8 mouse cellular contexts compared by ENCODE assay signal in the genomic region with DNA sequence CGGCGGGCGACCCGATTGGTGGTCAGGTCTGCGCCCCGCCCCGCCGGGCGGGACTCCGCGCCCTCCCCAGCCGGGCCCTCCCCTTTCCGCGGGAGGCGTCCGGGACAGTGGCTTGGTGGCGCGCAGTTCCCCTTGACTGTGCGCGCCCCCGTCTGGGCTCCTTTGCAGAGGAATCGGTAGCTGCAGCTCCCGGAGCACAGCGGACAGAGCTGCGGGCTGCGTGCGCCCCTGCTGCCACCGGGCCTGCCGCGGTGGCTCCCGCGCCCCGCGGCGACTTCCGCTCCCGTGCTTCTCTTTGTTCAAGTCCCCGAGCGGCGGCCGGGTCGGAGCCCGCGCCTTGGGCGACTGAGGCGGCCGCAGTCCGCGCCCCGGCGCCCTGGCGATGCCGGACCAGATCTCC.
DNase-seq lines count a peak whose midpoint lies in the region; ATAC-seq and TF ChIP-seq lines count a peak whose summit lies in the region.
"Not testable (repeated sequence)": the region's sequence is repeated elsewhere in the genome, so short reads cannot be mapped to it uniquely, and the experiment has no call there.

No protein-coding gene starts in this region.

- not testable (repeated sequence) for H3K36me3 ChIP-seq in intestine, embryonic 16.5 days (ENCODE audit: control insufficient read depth, insufficient read depth, low read length); lung, embryonic 16.5 days (ENCODE audit: control insufficient read depth, insufficient read depth, low read length)

- 2% methylated on average over 32 of the region's 53 CpGs for WGBS in intestine, embryonic 16.5 days
- 2% methylated on average over 25 of the region's 53 CpGs for WGBS in lung, embryonic 16.5 days

- peak overlapping the region; percentile 64 for H3K9ac ChIP-seq in intestine, embryonic 16.5 days (ENCODE audit: low read depth, low read length)
- H3K9ac ChIP-seq in lung, embryonic 16.5 days (ENCODE audit: low read length) = peak overlapping the region; percentile 57

- ATAC-seq in intestine, embryonic 16.5 days; lung, embryonic 16.5 days (ENCODE audit: low read depth): not testable (repeated sequence)

- not testable (repeated sequence) for H3K4me2 ChIP-seq in intestine, embryonic 16.5 days (ENCODE audit: low read depth, low read length)
- H3K4me2 ChIP-seq in lung, embryonic 16.5 days (ENCODE audit: low read depth, low read length) = 0 out of 2 replicates have a peak overlapping the region, but pooled peaks have one; percentile 25

- TF ChIP-seq POLR2A in embryonic fibroblast, embryonic 13.5 days (IDR thresholded peaks at IDR 0.05; ENCODE audit: low read depth, low read length) = peak; percentile 10; the same call in 1 of the 2 replicates

- not testable (repeated sequence) for H3K9me3 ChIP-seq in intestine, embryonic 16.5 days (ENCODE audit: control insufficient read depth, low read length); lung, embryonic 16.5 days (ENCODE audit: control insufficient read depth, low read length)

- H3K27ac ChIP-seq in embryonic fibroblast, embryonic 13.5 days (ENCODE audit: insufficient read depth, low read length); intestine, embryonic 16.5 days (ENCODE audit: low read length); lung, embryonic 16.5 days (ENCODE audit: low read length): not testable (repeated sequence)

- not testable (repeated sequence) for H3K27me3 ChIP-seq in intestine, embryonic 16.5 days (replicated peaks; ENCODE audit: control insufficient read depth, insufficient read depth, low read length); lung, embryonic 16.5 days (ENCODE audit: control insufficient read depth, insufficient read depth, low read depth, low read length)

- DNase-seq in adipocyte (ENCODE audit: low spot score) = peak; percentile 24
- DNase-seq in heart, adult 9 months (ENCODE audit: low spot score in 2 of 2) = peak; percentile 31 to 32
- peak; percentile 1 to 2 for DNase-seq in left cerebral cortex, adult 18-20 months (ENCODE audit: low spot score in 2 of 2)
- peak; percentile 4 for DNase-seq in ovary, postnatal 14 days (ENCODE audit: low spot score)
- DNase-seq in thymus, postnatal 36 days = peak; percentile 1 to 26

- TF ChIP-seq CTCF in embryonic fibroblast, embryonic 13.5 days (IDR thresholded peaks at IDR 0.05; ENCODE audit: borderline replicate concordance, insufficient read depth, low read length) = not testable (repeated sequence)

- not testable (repeated sequence) for H3K4me1 ChIP-seq in embryonic fibroblast, embryonic 13.5 days (ENCODE audit: control insufficient read depth, insufficient read depth, low read length); intestine, embryonic 16.5 days (ENCODE audit: control insufficient read depth, insufficient read depth, low read length); lung, embryonic 16.5 days (replicated peaks; ENCODE audit: control insufficient read depth, insufficient read depth, low read length)

- H3K4me3 ChIP-seq in embryonic fibroblast, embryonic 13.5 days (ENCODE audit: insufficient read depth, low read length) = peak overlapping the region; percentile 52
- H3K4me3 ChIP-seq in intestine, embryonic 16.5 days (ENCODE audit: low read length) = peak overlapping the region; percentile 48
- peak overlapping the region; percentile 50 for H3K4me3 ChIP-seq in lung, embryonic 16.5 days (ENCODE audit: low read length)
